Mouse (Mus musculus) spleen, embryonic (tissue): ENCODE results near the gene Cblb.

ENCODE experiments used
- CTCF ChIA-PET: fragments of 350-600 bp; sonication (Branson Sonifier 250); formaldehyde crosslinking; loops from one replicate; lab custom pipeline; 2022; lab: Charles Lee

Cblb gene

DNA sequence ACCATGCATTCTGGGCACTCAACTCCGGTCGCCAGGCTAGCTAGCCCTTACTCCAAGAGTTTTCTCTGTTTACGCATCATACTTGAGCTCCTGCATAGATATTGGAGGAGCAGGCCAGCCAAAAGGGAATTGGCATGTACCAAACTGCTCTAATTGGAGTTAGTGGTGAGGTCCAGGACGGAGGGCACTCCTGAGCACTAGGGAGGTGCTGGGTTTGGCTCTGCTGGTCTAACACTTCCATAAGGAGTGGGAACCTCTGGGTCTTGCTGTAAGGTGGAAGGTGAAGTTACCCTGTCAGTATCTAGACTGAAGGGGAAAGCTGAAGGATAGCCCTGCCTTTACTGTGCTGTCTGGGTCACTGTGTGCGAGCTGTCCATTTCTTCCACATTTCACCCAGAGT, 39.1 kb downstream of the Cblb start:
- CTCF ChIA-PET: no interaction called here

DNA sequence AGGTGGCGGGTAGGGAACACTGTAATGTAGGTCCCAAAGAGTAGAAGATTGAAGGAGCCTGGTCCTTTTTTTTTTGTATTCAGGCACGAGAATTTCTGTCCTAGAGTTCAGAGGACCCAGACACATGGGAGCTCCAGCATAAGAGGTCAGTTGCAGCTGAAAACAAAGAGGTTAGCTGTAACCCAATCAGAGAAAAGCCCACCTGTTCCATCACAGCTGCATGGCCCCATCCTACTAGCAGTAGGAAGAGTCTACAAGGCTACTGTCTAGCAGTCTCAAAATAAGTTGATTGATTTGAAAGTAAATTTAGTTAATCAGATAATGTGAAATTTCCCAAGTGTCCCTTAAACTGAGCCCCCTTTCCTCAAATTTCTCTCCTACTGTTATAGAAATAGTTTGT, 40.3 kb downstream of the Cblb start:
- CTCF ChIA-PET: no interaction called here

- CTCF ChIA-PET: no interaction called here
These were observed 40.8 kb downstream of the Cblb start for GRCm38 (mm10) chr16:52071766-52072209.

- CTCF ChIA-PET: no interaction called here
These were observed 45.6 kb downstream of the Cblb start for GRCm38 (mm10) chr16:52076652-52077051.

DNA sequence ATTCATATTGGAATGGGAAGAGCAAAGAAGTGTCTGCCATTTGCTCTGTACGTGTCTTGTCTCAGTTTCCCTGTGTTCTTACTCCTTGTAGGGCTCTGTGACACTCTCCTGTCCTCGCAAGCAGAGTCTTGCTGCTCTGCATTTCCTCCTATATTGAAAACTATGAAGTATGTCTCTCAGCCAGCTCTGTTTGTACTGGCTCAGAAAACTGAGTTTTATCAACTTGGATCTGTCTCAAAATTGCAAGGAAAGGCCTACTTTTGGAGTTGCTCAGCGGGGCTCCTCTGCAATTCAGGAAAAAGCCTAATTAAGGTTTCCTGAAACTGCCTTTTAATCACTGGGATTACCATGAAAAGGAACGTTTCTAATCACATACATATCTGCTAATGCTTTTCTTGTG, 46.9 kb downstream of the Cblb start:
- CTCF ChIA-PET: no interaction called here

- CTCF ChIA-PET: no interaction called here
These were observed 47.9 kb downstream of the Cblb start for GRCm38 (mm10) chr16:52078758-52079474.

DNA sequence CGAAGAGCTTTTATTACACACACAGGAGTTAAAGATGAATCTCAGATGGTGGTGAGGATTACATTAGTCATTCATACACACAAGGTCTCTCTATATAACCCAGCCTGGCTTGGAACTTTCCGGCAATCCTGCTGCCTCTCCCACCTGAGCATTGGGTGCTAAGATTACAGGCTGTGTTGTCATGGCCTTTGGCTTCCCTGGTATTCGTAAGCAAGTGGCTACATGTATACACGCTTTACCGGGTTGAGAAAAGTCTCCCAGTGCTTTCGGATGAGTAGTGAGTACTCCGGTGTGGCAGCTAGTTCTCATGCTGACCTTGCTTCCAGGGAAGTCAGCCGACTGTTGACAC, 48.4 kb downstream of the Cblb start:
- CTCF ChIA-PET: no interaction called here

GRCm38 (mm10) chr16:52080619-52081395, 49.8 kb downstream of the Cblb start:
- CTCF ChIA-PET: interaction anchor here (0.6 kb wide), 1 partner anchor 275 kb away, joined by 3 read pairs; no protein-coding TSS in a partner anchor

DNA sequence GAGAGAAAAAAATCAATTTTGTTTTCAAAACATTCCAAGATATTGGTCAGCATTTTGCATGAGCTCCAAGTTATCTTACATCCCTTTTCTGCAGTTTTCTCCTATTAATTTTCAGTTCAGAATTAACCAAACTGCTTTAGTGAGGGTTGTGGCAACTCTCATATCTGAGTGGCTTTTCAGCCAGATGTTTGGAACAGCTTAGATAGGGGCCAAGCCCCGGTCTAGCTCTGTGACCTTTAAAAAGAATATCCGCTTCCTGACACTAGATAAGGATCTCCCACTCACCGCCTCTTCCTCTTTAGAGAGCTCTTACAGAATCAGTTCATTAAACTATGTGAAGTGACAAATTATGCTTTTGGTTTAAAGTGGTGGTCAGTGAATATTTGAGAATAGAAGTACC, 50.7 kb downstream of the Cblb start:
- CTCF ChIA-PET: interaction anchor here (0.6 kb wide), 1 partner anchor 276 kb away, joined by 3 read pairs; no protein-coding TSS in a partner anchor

DNA sequence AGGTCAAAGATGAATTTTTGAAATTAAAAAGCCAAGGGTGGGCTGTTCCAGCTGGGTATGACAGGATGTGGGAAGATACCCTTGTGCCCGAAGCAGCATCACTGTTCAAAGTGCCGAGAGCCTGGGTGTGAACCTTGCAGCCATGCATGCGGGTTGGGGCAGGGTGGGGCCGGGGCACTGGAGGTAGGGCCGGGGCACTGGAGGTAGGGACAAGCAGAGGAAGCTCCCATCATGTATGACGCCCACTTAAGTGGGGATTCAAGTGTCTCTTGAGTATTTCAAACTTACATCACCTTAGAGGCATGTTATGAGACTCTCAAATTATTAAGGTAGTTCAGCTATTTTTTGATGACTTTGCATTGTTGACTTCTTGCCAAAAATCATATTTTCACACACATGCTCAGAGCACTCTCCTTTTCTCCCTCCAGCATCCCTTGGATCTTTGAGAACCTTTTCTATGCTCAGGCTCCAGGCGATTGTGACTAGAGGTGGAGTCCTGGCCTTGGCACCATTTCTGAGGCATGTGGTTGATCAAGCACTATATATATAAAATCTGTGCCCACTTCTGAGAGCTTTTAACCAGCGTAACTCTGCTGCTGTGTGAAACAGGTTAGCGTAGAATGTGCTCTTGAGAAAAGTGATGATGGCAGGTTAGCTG, 55.9 kb downstream of the Cblb start:
- CTCF ChIA-PET: no interaction called here

GRCm38 (mm10) chr16:52089354-52089753, 58.3 kb downstream of the Cblb start:
- CTCF ChIA-PET: no interaction called here

- CTCF ChIA-PET: no interaction called here
These were observed 59.9 kb downstream of the Cblb start for GRCm38 (mm10) chr16:52090899-52091298.

- CTCF ChIA-PET: interaction anchor here (0.6 kb wide), 1 partner anchor 762 kb away, joined by 3 read pairs; no protein-coding TSS in a partner anchor
These were observed 62.6 kb downstream of the Cblb start for GRCm38 (mm10) chr16:52093325-52094253.

GRCm38 (mm10) chr16:52094735-52095459, 63.9 kb downstream of the Cblb start:
- CTCF ChIA-PET: no interaction called here

- CTCF ChIA-PET: no interaction called here
These were observed 64.6 kb downstream of the Cblb start for GRCm38 (mm10) chr16:52095643-52096042.

- CTCF ChIA-PET: no interaction called here
These were observed 69.4 kb downstream of the Cblb start for GRCm38 (mm10) chr16:52100466-52100865.

DNA sequence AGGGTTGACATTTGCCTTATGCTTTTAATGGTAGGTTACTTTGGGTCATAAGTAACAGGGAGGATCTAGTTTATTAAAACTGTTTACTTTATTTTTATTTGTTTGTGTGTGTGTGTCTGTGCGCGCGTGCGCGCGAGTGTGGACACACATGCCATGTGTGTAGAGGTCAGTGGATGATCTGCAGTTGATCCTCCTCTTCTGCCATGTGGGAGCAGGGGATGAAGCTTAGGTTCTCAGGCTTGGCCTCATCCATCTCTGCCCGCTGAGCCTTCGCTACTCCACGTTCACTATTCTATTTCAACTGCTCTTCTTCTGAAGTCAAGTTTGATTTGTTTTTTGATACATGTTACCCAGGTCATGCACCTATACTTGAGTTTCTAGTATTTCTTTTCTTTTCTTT, 73.6 kb downstream of the Cblb start:
- CTCF ChIA-PET: no interaction called here

DNA sequence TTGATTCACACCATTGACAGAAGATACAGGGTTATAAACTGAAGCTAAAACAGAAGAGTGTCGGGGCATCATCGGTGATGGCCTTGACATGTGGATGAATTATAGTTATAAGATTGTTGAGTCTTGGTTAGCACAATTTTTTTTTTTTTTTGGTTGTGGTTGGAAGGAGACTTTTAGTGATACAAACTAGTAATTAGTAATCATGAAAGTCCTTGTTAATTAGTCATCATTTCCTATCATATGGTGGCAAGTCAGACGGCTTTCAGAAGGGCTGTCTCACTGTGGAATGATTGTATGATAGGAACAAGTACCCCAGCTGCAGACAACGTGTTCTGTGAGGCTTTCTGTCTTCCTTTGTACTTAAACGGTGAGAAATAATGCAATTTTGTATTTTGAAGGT, 76.8 kb downstream of the Cblb start:
- CTCF ChIA-PET: no interaction called here

DNA sequence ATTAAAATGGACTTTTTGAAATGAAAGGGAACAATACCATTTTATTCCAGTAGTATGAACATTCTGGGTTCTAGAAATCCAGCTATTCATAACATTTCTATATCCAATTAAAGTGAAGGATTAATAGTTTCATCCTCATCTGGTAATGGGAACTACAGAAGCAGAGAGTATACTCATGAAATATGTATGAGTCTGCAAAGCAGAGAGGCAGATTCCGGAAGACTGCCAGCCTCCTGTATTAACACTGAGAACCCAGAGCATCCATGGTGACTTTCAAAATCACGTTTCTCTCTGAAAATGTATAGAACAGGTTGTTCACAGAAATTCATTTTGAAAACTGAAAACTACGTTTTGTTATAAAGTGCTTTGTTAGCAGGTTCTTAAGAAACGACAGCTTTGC, 83.4 kb downstream of the Cblb start:
- CTCF ChIA-PET: no interaction called here

GRCm38 (mm10) chr16:52119003-52119402, 88.0 kb downstream of the Cblb start:
- CTCF ChIA-PET: no interaction called here

DNA sequence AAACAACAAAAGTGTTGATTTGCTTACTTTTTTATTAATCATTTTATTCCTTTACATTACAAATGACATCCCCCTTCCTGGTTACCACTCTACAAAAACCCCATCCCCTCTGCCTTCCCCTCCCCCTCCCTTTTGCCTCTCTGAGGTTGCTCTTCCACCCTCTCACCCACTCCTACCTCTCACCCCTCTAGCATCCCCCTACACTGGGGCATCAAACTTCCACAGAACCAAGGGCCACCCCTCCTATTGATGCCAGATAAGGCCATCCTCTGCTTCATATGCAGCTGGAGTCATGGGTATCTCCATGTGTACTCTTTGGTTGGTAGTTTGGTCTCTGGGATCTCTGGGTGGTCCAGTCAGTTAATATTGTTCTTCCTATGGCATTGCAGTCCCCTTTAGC, 93.9 kb downstream of the Cblb start:
- CTCF ChIA-PET: interaction anchor here (0.7 kb wide), 1 partner anchor 21 kb away, joined by 16 read pairs; no protein-coding TSS in a partner anchor
